Mouse (Mus musculus): ENCODE measurements around the gene BC048562. TPM values are rescaled to one million over a fixed set of nuclear protein-coding genes. Genes with fewer than 3 reads are reported as not detected.
A peak's percentile ranks its signal among the peaks of the same experiment; 100 is the strongest.

The BC048562 gene
- polyA plus RNA-seq, 1 experiment = not detected

- TF ChIP-seq POLR2A (IDR thresholded peaks at IDR 0.05; ENCODE audit: control insufficient read depth, extremely low read depth, insufficient read depth, low read length, poor library complexity) (peak; percentile 73), CTCF (IDR thresholded peaks at IDR 0.05; ENCODE audit: borderline replicate concordance, control insufficient read depth, extremely low read depth, insufficient read depth, low read length, poor library complexity) (0 out of 2 replicates have a peak, but pooled peaks have one; percentile 27)
- WGBS = under 1% methylated on average over 51 of the region's 52 CpGs
- Histone ChIP-seq H3K4me1 (replicated peaks; ENCODE audit: control insufficient read depth, insufficient read depth, low read length) (peaks cover 11% of the 10 kb centered on the region), H3K27ac (ENCODE audit: control insufficient read depth, insufficient read depth, low read length) (peak within 1 kb of the TSS; percentile 9; the same call in 1 of the 2 replicates), H3K36me3 (ENCODE audit: control insufficient read depth, insufficient read depth, low read length) (peaks cover 18% of the 10 kb centered on the region), H3K4me3 (ENCODE audit: control insufficient read depth, insufficient read depth, low read length) (peak within 1 kb of the TSS; percentile 77), H3K27me3 (ENCODE audit: control insufficient read depth, insufficient read depth, low read length) (no peaks in the 10 kb centered on the region)
- peak; percentile 87 for DNase-seq
These were observed 24.3 kb downstream of the BC048562 start, which contains the start of gene Ccdc71 for GRCm38 (mm10) chr9:108460319-108461178. Gene Ccdc71 (plus strand): TSS chr9:108460527.

GRCm38 (mm10) chr9:108461181-108461631, 24.9 kb downstream of the BC048562 start, which contains the start of gene Klhdc8b:
Gene Klhdc8b (minus strand): TSS chr9:108461581.
- H3K4me3 ChIP-seq (ENCODE audit: control insufficient read depth, insufficient read depth, low read length) = peak within 1 kb of the TSS; percentile 77
- 37% methylated on average over 11 of the region's 11 CpGs for WGBS
- H3K4me1 ChIP-seq (replicated peaks; ENCODE audit: control insufficient read depth, insufficient read depth, low read length) = peaks cover 11% of the 10 kb centered on the region
- peaks cover 18% of the 10 kb centered on the region for H3K36me3 ChIP-seq (ENCODE audit: control insufficient read depth, insufficient read depth, low read length)
- no peaks in the 10 kb centered on the region for H3K27me3 ChIP-seq (ENCODE audit: control insufficient read depth, insufficient read depth, low read length)
- TF ChIP-seq CTCF (IDR thresholded peaks at IDR 0.05; ENCODE audit: borderline replicate concordance, control insufficient read depth, extremely low read depth, insufficient read depth, low read length, poor library complexity) (no peak), POLR2A (IDR thresholded peaks at IDR 0.05; ENCODE audit: control insufficient read depth, extremely low read depth, insufficient read depth, low read length, poor library complexity) (no peak)
- peak within 1 kb of the TSS; percentile 9; the same call in 1 of the 2 replicates for H3K27ac ChIP-seq (ENCODE audit: control insufficient read depth, insufficient read depth, low read length)
- no peak for DNase-seq

GRCm38 (mm10) chr9:108461675-108462074, 25.4 kb downstream of the BC048562 start:
- Histone ChIP-seq H3K36me3 (ENCODE audit: control insufficient read depth, insufficient read depth, low read length) (peaks cover 18% of the 10 kb centered on the region), H3K27me3 (ENCODE audit: control insufficient read depth, insufficient read depth, low read length) (no peaks in the 10 kb centered on the region), H3K4me1 (replicated peaks; ENCODE audit: control insufficient read depth, insufficient read depth, low read length) (peaks cover 11% of the 10 kb centered on the region), H3K4me3 (ENCODE audit: control insufficient read depth, insufficient read depth, low read length) (no peak overlapping the region), H3K27ac (ENCODE audit: control insufficient read depth, insufficient read depth, low read length) (no peak overlapping the region)
- no peak for DNase-seq
- 91% methylated on average over 5 of the region's 5 CpGs for WGBS
- TF ChIP-seq CTCF (IDR thresholded peaks at IDR 0.05; ENCODE audit: borderline replicate concordance, control insufficient read depth, extremely low read depth, insufficient read depth, low read length, poor library complexity) (no peak), POLR2A (IDR thresholded peaks at IDR 0.05; ENCODE audit: control insufficient read depth, extremely low read depth, insufficient read depth, low read length, poor library complexity) (no peak)

- no peak for DNase-seq
- peaks cover 18% of the 10 kb centered on the region for H3K36me3 ChIP-seq (ENCODE audit: control insufficient read depth, insufficient read depth, low read length)
- no peak overlapping the region for H3K27ac ChIP-seq (ENCODE audit: control insufficient read depth, insufficient read depth, low read length)
- TF ChIP-seq CTCF (IDR thresholded peaks at IDR 0.05; ENCODE audit: borderline replicate concordance, control insufficient read depth, extremely low read depth, insufficient read depth, low read length, poor library complexity) = no peak
- H3K27me3 ChIP-seq (ENCODE audit: control insufficient read depth, insufficient read depth, low read length) = no peaks in the 10 kb centered on the region
- WGBS = 95% methylated on average over 10 of the region's 10 CpGs
- H3K4me3 ChIP-seq (ENCODE audit: control insufficient read depth, insufficient read depth, low read length) = no peak overlapping the region
- H3K4me1 ChIP-seq (replicated peaks; ENCODE audit: control insufficient read depth, insufficient read depth, low read length) = peaks cover 11% of the 10 kb centered on the region
These were observed 25.9 kb downstream of the BC048562 start for GRCm38 (mm10) chr9:108462192-108462591.

DNA sequence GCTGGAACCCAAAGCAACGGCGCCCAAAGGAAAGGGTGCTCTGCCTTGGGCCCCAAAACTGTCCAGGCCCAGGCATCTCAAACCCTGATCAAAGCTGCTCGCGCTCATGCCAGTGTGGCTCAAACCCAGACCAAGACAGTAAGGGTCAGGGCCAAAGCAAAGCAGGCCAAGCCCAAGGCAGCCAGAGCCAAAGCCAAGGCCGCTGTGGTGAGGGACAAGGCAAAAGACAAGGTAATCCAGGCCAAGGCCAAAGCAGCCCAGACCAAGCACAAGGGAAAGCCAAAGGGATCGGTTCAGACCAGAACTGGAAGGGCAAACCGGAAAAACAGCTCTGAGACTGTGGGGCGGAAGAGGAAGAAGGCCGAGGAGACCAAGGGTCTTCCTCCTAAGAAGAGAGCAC, 27.4 kb downstream of the BC048562 start:
- Histone ChIP-seq H3K36me3 (ENCODE audit: control insufficient read depth, insufficient read depth, low read length) (peaks cover 18% of the 10 kb centered on the region), H3K27me3 (ENCODE audit: control insufficient read depth, insufficient read depth, low read length) (no peaks in the 10 kb centered on the region), H3K4me1 (replicated peaks; ENCODE audit: control insufficient read depth, insufficient read depth, low read length) (peaks cover 11% of the 10 kb centered on the region), H3K4me3 (ENCODE audit: control insufficient read depth, insufficient read depth, low read length) (no peak overlapping the region), H3K27ac (ENCODE audit: control insufficient read depth, insufficient read depth, low read length) (no peak overlapping the region)
- DNase-seq = no peak
- TF ChIP-seq POLR2A (IDR thresholded peaks at IDR 0.05; ENCODE audit: control insufficient read depth, extremely low read depth, insufficient read depth, low read length, poor library complexity) (no peak), CTCF (IDR thresholded peaks at IDR 0.05; ENCODE audit: borderline replicate concordance, control insufficient read depth, extremely low read depth, insufficient read depth, low read length, poor library complexity) (no peak)
- 96% methylated on average over 9 of the region's 9 CpGs for WGBS

- WGBS = 95% methylated on average over 2 of the region's 2 CpGs
These were observed 29.9 kb downstream of the BC048562 start for GRCm38 (mm10) chr9:108466219-108466618.

More at GRCm38 (mm10) chr9:108466219-108466618, 29.9 kb downstream of the BC048562 start:
- no peak for DNase-seq
- Histone ChIP-seq H3K4me1 (replicated peaks; ENCODE audit: control insufficient read depth, insufficient read depth, low read length) (peaks cover 9% of the 10 kb centered on the region), H3K27me3 (ENCODE audit: control insufficient read depth, insufficient read depth, low read length) (no peaks in the 10 kb centered on the region), H3K36me3 (ENCODE audit: control insufficient read depth, insufficient read depth, low read length) (peaks cover 18% of the 10 kb centered on the region), H3K4me3 (ENCODE audit: control insufficient read depth, insufficient read depth, low read length) (no peak overlapping the region), H3K27ac (ENCODE audit: control insufficient read depth, insufficient read depth, low read length) (no peak overlapping the region)
- TF ChIP-seq POLR2A (IDR thresholded peaks at IDR 0.05; ENCODE audit: control insufficient read depth, extremely low read depth, insufficient read depth, low read length, poor library complexity) (no peak), CTCF (IDR thresholded peaks at IDR 0.05; ENCODE audit: borderline replicate concordance, control insufficient read depth, extremely low read depth, insufficient read depth, low read length, poor library complexity) (no peak)

Data from thymus, adult 2 months (tissue).